Mouse (Mus musculus): Measurements from ENCODE around the gene Gpr137c. TPM values are rescaled to one million over a fixed set of nuclear protein-coding genes. Genes with fewer than 3 reads are reported as not detected.

Gpr137c gene
- 1.6 TPM for polyA plus RNA-seq (2017; shearing (Covaris generic))

GRCm38 (mm10) chr14:45219281-45220089 is at the start of gene Gpr137c:
Gene Gpr137c (plus strand): TSS chr14:45219717.

GRCm38 (mm10) chr14:45220090-45220956 is 806 bp downstream of the Gpr137c start, which contains the start of gene Txndc16:
Gene Txndc16 (minus strand): TSS chr14:45220328.

DNA sequence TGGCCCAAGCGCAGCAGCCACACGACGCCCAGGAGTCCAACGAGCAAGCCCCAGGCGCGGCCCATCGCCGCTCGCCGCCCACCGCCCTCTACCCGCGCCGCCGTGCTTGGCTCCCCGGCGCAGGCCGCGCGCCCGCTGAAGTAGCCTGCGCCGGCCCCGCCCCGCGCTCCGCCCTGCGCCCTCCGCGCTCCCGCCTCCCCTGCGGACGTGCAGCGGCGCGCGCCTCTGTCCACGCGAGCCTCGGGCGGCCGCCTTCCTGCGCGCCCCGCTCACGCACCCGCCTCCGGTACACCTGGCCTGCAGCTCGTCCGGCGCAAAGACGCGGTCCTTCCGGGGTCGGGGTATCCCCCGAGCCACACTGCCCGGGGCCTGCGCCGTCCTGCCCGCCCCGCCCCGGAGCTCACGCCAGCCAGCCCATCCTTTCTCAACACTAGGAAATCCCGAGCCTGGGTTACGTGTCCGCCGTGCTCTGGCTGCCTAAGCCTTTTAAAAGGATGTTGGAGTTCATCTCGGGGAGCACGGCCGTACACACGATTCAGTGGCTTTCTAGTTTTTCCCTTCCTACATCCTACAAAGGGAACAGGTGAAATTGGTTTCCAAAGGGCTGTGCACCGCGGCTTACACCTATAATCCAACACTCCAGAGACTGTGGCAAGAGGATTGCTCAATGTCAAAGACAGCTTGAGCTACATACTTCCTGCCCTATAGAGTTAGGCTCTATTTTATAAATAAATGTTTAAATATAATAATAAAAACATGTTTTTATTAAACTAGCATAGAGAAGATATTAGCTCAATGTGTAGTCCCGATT is 99.1 kb downstream of the Gpr137c start, which contains the start of gene Ero1l:
TSS of gene Ero1l (minus strand) at position 346 of the 811 bp plus-strand sequence.

GRCm38 (mm10) chr14:45329589-45330181 is 110.2 kb downstream of the Gpr137c start, which contains the start of gene Psmc6:
Gene Psmc6 (plus strand): TSS chr14:45329788.

Other genes starting within 250 kb of the Gpr137c start
- 20.9 TPM for gene Ptger2, start 231.5 kb upstream of the Gpr137c start, polyA plus RNA-seq (2017; shearing (Covaris generic))
- 13.0 TPM for gene Txndc16, start 611 bp downstream of the Gpr137c start, polyA plus RNA-seq (2017; shearing (Covaris generic))
- 86.9 TPM for gene Ero1l, start 99.1 kb downstream of the Gpr137c start, polyA plus RNA-seq (2017; shearing (Covaris generic))
- 110 TPM for gene Psmc6, start 110.1 kb downstream of the Gpr137c start, polyA plus RNA-seq (2017; shearing (Covaris generic))
- 7.4 TPM for gene Styx, start 131.4 kb downstream of the Gpr137c start, polyA plus RNA-seq (2017; shearing (Covaris generic))
- gene Gnpnat1, start 185.2 kb downstream of the Gpr137c start, polyA plus RNA-seq (2017; shearing (Covaris generic)), result 28.1 TPM

All from effector memory CD4-positive, alpha-beta T cell, adult 7 months (primary cell).